Mouse (Mus musculus) small intestine, adult 2 months (tissue): ENCODE results near the gene Epha7.

ENCODE experiments used
- CTCF ChIP-seq: fragments of 200-500 bp; IDR thresholded peaks from 2 replicates; pipeline ENCODE4 v1.5.1; 2012; ENCODE audit warnings: low read depth, mild to moderate bottlenecking, control low read depth, inconsistent platforms, low read length, moderate library complexity, mixed read lengths; ENCODE audit not compliant: insufficient replicate concordance, insufficient read length; ENCODE audit errors: extremely low read depth
- POLR2A ChIP-seq: fragments of 200-500 bp; IDR thresholded peaks from 2 replicates; pipeline ENCODE4 v1.6.1; 2012; ENCODE audit warnings: low read depth, mild to moderate bottlenecking, control low read depth, inconsistent platforms, low read length, moderate library complexity

- no peak for TF ChIP-seq CTCF
- TF ChIP-seq POLR2A: no peak
These were observed 94.1 kb downstream of the Epha7 start for GRCm38 (mm10) chr4:28906985-28907384.
